In the genomic region with DNA sequence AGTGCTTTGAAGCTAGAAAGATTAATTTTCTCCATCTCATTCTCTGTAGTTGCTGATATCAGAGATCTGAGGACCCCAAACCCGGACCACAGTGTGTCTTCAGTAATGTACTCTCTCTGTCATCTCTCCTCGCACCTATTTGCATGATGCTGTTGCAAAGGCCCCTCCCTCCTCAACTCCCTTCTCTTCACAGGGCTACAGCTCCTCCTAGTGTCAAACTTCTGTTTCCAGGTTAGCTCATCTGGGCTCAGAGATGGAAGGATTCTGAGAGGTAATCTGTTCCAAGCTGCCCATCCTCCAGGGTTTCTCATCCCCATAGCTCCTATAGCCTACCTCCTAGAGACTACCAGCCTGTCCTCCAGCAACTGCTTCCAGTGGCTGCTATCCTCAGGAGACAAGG, we compare ENCODE assay signal across 8 mouse cellular contexts. TPM values are rescaled to one million over a fixed set of nuclear protein-coding genes. Genes with fewer than 3 reads are reported as not detected.
DNase-seq lines count a peak whose midpoint lies in the region; ATAC-seq and TF ChIP-seq lines count a peak whose summit lies in the region.

No protein-coding gene starts in this region.

- intact Hi-C loops in gastrocnemius, adult 2 months (cut with DNase I): loop anchor here (10.0 kb wide), 1 partner anchor 59 kb away; no protein-coding TSS in a partner anchor
- intact Hi-C loops in gastrocnemius, postnatal 36 days (cut with DNase I): loop anchor here (10.0 kb wide), 1 partner anchor 59 kb away; no protein-coding TSS in a partner anchor
- intact Hi-C loops in left cerebral cortex, postnatal 14 days (cut with DNase I): loop anchor here (10.0 kb wide), 1 partner anchor 59 kb away; no protein-coding TSS in a partner anchor

- H3K4me2 ChIP-seq in embryonic facial prominence, embryonic 14.5 days (ENCODE audit: low read depth, low read length): no peak overlapping the region

- H3K9ac ChIP-seq in embryonic facial prominence, embryonic 14.5 days (ENCODE audit: low read depth, low read length): no peak overlapping the region

- H3K36me3 ChIP-seq in embryonic facial prominence, embryonic 14.5 days (ENCODE audit: control insufficient read depth, insufficient read depth, low read length): no peaks in the 10 kb centered on the region
- no peaks in the 10 kb centered on the region for H3K36me3 ChIP-seq in limb, embryonic 10.5 days

- no peak overlapping the region for H3K4me3 ChIP-seq in gastrocnemius, adult 2 months
- no peak overlapping the region for H3K4me3 ChIP-seq in embryonic facial prominence, embryonic 14.5 days (ENCODE audit: low read depth, low read length)
- no peak overlapping the region for H3K4me3 ChIP-seq in limb, embryonic 10.5 days

- peak; percentile 52 for TF ChIP-seq CTCF in gastrocnemius, adult 2 months (IDR thresholded peaks at IDR 0.05)

- 23% methylated on average over 2 of the region's 2 CpGs for WGBS in embryonic facial prominence, embryonic 14.5 days
- WGBS in limb, embryonic 10.5 days: 31% methylated on average over 2 of the region's 2 CpGs

- no peak overlapping the region for H3K27ac ChIP-seq in gastrocnemius, adult 2 months
- H3K27ac ChIP-seq in embryonic facial prominence, embryonic 14.5 days (replicated peaks; ENCODE audit: low read depth, low read length): no peak overlapping the region
- no peak overlapping the region for H3K27ac ChIP-seq in limb, embryonic 10.5 days

- DNase-seq in gastrocnemius, adult 2 months: no peak
- no peak for DNase-seq in gastrocnemius, postnatal 36 days
- DNase-seq in urinary bladder, postnatal 36 days (ENCODE audit: low spot score in 2 of 2): peak; percentile 10 to 18
- DNase-seq in urinary bladder, adult 18-20 months (ENCODE audit: low spot score in 2 of 2): no peak
- DNase-seq in embryonic facial prominence, embryonic 14.5 days (ENCODE audit: low spot score): peak; percentile 16
- DNase-seq in left cerebral cortex, postnatal 14 days (ENCODE audit: low spot score in 2 of 2): peak; percentile 46 to 64
- peak; percentile 45 for DNase-seq in thymus, postnatal 4 days
- DNase-seq in limb, embryonic 10.5 days (ENCODE audit: low spot score): no peak

- H3K9me3 ChIP-seq in embryonic facial prominence, embryonic 14.5 days (ENCODE audit: control insufficient read depth, low read length): no peaks in the 10 kb centered on the region
- H3K9me3 ChIP-seq in limb, embryonic 10.5 days (replicated peaks): no peaks in the 10 kb centered on the region

- H3K27me3 ChIP-seq in embryonic facial prominence, embryonic 14.5 days (replicated peaks; ENCODE audit: control insufficient read depth, insufficient read depth, low read length): no peaks in the 10 kb centered on the region
- no peaks in the 10 kb centered on the region for H3K27me3 ChIP-seq in limb, embryonic 10.5 days (ENCODE audit: low read depth, poor library complexity, severe bottlenecking)

- ATAC-seq in embryonic facial prominence, embryonic 14.5 days (ENCODE audit: low read depth): no peak

- H3K4me1 ChIP-seq in embryonic facial prominence, embryonic 14.5 days (ENCODE audit: control insufficient read depth, insufficient read depth, low read length): no peaks in the 10 kb centered on the region
- no peaks in the 10 kb centered on the region for H3K4me1 ChIP-seq in limb, embryonic 10.5 days

RNA-seq across cellular contexts. Expression of a gene that starts 42.3 kb away (rescaled TPM):
- not detected for total RNA-seq in gastrocnemius, adult 2 months (2021)
- total RNA-seq in gastrocnemius, postnatal 36 days (2021): under 1 TPM in 1 of 2 experiments, not detected in 1; 0.35 TPM
- polyA plus RNA-seq in embryonic facial prominence, embryonic 14.5 days (2014; fragmentation: Nextera tagmentation; extraction: Ambion mirVana): 0.43 and 0.68 TPM in 2 replicates
- 1 to 10 TPM; 3.2 to 3.4 TPM for total RNA-seq in left cerebral cortex, postnatal 14 days (2021)
- polyA plus RNA-seq in limb, embryonic 10.5 days (2016; fragmentation: Nextera tagmentation; extraction: Ambion mirVana): 0.08 and 0.14 TPM in 2 replicates

Comparison
In these comparisons a context has a peak if more than half of its experiments do, and no peak if none do; other contexts are left out.
1. DNase-seq: peak in urinary bladder, postnatal 36 days (2 of 2), embryonic facial prominence, embryonic 14.5 days (single experiment), left cerebral cortex, postnatal 14 days (2 of 2) and thymus, postnatal 4 days (single experiment); none in gastrocnemius, adult 2 months (single experiment), gastrocnemius, postnatal 36 days (0 of 2), urinary bladder, adult 18-20 months (0 of 2) and limb, embryonic 10.5 days (single experiment).